Mouse (Mus musculus) adipocyte (in vitro differentiated cells): ENCODE measurements around the gene Rabep2.

Source experiments
- DNase-seq: peaks from one replicate; pipeline ENCODE4 v3.0.0-alpha.2; 2016; ENCODE audit warnings: low spot score

Gene Rabep2

GRCm38 (mm10) chr7:126434726-126435125 is 6.2 kb downstream of the Rabep2 start:
- no peak for DNase-seq

DNA sequence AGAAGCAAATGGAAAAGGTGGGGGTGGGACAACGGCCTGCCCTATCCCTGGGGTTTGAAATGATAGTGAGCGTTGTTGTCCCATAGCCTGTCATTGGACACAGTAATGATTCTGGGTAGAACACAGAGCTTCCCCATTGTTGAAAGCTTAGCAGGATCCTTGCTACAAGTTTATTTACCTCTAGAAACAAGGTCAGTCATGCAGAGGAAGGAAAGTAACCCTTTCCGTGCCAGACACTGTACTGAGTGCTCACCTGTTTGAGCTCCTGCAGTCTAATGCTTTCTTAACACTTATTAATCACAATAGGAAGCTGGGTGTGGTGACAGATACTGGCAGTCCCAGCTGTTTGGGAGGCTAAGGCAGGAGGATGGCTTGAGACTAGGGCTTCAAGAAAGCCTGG is 7.2 kb downstream of the Rabep2 start:
- DNase-seq, result no peak

DNA sequence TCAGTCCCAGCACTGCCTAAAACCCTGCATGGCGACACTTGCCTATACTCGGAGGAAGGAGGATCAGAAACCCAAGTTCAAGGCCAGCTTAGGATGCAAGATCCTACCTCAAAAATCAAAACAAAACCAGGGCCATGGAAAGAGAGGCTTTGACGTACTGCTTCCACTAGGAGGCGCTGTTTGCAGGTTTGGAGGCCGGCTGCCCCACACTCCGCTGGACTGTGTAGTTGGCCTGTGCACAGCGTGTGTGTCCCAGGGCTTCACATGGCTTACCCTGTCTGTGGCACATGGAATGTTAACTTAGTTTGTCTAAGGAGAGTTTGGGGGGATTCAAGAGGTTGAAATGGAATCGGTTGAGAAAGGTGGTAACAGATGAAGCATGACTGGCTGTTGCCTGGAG is 8.3 kb downstream of the Rabep2 start:
- DNase-seq, result peak; percentile 41

GRCm38 (mm10) chr7:126440134-126440533 is 11.6 kb downstream of the Rabep2 start:
- DNase-seq, result no peak

DNA sequence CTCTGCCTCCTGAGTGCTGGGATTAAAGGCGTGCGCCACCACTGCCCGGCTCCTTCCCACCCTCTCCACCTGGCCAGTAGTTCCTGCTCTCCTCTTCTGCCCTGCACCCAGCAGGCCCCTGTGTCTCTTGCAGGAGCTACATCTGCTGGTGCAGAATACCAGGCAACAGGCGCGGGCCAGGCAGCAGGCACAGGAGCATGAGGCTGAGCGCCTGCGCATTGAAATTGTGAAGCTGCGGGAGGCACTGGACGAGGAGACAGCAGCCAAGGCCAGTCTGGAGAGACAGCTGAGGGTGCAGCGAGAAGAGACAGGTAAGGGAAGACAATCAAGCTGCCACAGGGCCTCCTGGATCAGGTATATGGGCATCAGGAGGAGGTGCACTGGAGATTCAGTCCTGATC is 15.4 kb downstream of the Rabep2 start:
- DNase-seq, result no peak

- no peak for DNase-seq
Observed at GRCm38 (mm10) chr7:126444536-126444935, 16.0 kb downstream of the Rabep2 start.

GRCm38 (mm10) chr7:126445104-126445815 is 16.7 kb downstream of the Rabep2 start:
- no peak for DNase-seq

GRCm38 (mm10) chr7:126446217-126446616 is 17.7 kb downstream of the Rabep2 start:
- no peak for DNase-seq

DNA sequence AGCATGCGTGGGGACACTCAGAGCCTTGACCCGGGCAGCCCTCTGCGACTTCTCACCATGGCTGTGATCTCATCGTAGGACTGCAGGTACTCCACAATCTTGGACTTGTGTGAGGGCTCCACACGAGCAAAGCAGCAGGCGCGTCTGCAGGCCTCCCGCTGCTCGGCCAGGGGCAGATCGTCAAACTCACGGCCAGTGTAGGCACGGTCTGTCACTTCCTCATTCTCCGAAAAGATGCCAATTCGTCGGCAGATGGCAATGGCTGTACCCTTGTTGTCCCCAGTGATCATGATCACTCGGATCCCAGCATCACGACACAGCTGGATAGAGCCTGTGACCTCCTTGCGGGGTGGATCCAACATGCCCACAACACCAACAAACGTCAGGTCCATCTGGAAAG is 19.9 kb downstream of the Rabep2 start:
- DNase-seq, result no peak

DNA sequence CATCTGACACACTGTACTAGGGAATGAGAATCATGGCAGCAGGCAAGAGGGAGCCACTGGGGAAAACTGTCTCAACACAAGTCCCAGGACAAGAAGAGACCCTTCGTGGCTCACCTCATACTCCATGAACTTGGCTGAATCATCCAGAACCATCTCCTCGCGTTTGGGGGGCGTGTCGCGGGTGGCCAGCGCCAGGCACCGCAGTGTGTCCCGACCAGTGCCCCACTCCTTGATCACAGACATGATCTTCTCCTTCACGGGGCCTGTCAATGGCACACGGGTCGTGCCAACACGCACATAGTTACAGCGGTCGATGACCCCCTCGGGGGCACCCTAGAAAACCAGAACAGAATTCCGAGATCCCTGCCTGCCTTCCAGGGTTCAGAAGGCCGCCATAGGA is 21.4 kb downstream of the Rabep2 start:
- DNase-seq, result no peak

DNA sequence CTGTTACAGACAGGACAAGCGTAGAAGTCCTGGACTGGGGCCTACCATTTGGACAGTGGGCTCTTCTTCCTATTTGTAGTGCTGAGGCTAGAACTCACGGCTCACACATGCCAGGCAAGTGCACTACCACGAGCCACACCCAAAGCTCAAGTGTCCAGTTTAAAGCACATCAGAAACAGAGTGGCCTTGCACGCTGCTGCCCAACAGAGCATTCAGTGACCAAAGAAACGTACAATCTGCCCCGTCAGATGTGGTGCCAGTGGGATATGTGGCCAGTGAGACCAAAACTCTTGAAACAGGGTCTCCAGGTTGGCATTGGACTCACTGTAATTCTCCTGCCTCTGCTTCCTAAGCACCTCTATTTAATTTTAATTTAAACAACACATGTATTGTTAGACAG is 22.1 kb downstream of the Rabep2 start:
- DNase-seq, result no peak

GRCm38 (mm10) chr7:126452244-126452643 is 23.7 kb downstream of the Rabep2 start:
- DNase-seq, result no peak

GRCm38 (mm10) chr7:126453861-126454260 is 25.3 kb downstream of the Rabep2 start:
- DNase-seq, result no peak

DNA sequence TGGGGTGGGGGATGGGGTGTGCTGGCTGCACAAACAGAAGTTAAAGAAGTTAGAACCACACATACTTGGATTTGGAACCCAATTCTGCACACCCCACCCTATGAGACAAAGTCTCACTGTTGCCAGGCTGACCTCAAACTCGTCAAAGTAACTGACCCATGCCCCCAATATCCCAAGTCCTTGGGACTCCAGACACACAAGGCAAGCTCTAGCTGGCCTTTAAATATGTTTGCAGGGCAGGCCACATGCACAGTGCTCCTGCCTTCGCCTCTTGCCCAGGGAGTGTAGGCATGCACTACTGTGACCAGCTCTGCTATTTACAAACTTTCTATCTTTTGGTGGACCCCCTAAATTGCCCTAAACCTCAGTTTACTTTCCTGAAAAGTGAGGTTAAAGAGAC is 26.7 kb downstream of the Rabep2 start:
- no peak for DNase-seq

DNA sequence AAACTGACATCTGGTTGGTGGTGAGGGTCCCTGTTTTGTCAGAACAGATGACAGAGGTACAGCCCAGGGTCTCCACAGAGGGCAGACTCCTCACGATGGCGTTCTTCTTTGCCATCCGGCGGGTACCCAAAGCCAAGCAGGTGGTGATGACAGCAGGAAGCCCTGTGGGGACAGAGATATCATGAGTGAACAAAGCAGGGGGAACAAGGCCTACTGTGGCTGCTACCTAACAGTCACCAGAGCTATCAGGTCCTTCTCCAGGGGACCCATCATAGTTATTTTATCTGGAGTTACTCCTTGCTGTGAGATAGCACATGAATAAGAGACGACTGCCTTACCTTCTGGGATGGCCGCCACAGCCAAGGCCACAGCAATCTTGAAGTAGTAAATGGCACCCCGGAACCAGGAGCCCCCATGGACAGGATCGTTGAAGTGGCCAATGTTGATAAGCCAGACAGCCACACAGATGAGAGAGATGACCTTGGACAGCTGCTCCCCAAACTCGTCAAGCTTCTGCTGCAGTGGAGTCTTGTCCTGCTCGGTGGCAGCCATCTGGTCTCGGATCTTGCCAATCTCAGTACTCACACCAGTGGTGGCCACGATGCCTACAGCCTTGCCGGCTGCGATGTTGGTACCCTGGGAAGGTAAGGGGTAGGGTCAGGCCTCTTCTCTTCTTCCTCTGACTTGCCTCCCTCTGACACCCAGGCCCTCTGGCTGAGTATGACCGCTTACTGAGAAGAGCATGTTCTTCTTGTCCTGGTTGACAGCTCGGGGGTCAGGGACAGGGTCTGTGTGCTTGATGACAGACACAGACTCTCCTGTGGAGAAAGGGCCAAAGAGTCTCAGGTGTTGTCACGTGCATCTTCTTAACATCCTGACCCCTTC is 28.1 kb downstream of the Rabep2 start:
- DNase-seq, result no peak

DNA sequence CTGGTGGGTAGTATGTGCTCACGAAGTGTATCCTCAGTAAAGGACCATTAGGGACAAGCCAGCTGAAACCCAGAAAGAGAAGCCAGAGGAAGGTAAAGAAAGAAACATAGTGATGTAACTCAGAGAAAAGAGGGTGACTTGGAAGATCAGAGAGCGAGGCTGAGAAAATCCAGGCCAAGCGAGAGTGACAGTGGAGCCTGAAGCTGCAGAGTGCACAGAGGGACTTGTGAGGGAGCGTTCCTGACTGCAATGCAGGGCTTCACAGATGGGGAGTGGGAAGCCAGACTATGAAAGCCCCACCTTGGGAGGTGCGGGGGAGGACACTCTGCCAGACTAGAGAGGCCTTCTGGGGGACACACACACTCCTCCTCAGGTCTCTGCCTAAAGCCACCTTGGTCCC is 29.7 kb downstream of the Rabep2 start:
- DNase-seq, result no peak

DNA sequence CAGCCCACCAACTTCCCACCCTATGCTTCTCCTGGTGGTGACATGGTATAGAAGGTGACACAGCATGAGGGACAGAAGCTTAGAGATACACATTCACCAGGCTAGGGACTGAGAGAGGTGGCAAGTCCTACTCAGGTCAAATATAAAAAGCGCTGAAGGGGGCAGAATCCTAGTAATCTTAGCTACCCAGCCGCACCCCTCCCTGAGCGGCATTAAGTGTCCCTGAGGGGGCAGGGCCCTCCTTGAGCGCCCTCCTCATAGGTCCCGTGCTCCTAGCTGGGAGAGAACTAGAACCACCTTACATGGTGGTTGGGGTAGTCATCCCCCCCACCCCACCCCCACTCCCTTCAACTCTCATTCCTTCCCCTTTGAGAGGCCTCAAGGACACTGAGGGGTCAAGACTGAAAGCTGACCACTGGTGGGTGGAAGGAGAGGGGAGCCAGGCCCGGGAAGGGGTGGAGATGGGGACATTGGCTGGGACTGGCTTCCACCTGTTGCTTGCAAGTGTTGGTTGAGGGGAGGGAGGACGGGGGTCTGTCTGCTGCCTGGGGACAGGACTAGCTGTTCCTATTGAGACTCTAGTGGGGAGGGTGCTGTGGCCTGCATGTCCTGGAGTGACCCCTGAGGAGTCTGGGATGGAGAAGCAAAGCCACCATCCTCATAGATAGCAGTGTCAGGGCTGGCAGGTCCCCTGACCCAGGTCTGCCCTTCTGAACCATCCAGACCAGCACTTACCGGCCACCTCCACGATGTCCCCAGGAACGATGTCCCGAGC is 30.5 kb downstream of the Rabep2 start:
- DNase-seq, result no peak

GRCm38 (mm10) chr7:126460623-126461399 is 32.3 kb downstream of the Rabep2 start:
- DNase-seq, result peak; percentile 38

DNA sequence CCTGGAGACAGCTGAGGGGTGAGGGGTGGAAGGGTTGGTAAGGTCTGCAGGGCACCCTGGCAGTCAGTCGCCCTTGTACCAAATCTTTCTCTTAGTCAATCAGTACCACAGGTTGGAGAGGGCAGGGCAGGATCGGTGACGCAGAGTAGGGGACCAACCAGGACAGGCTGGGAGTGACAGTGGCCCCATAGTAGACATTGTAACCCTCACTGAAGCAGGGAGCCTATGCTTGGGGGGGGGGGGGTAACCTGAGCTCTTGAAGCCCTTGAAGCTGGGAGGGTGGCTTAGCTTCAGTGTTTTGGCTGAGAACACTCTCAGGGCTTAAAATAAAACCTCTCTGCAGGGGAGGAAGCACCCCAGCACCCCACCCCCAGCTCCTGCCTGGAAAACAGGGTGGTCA is 33.1 kb downstream of the Rabep2 start:
- DNase-seq, result no peak

GRCm38 (mm10) chr7:126463004-126463403 is 34.4 kb downstream of the Rabep2 start, which contains the start of gene Atp2a1:
Gene Atp2a1 (minus strand): TSS chr7:126463108.
- DNase-seq, result no peak

GRCm38 (mm10) chr7:126463547-126463946 is 35.0 kb downstream of the Rabep2 start:
- no peak for DNase-seq

GRCm38 (mm10) chr7:126464121-126464520 is 35.6 kb downstream of the Rabep2 start:
- no peak for DNase-seq
